Mouse (Mus musculus): Measurements from ENCODE around the gene Slc39a11. TPM values are rescaled to one million over a fixed set of nuclear protein-coding genes. Genes with fewer than 3 reads are reported as not detected.
A peak's percentile ranks its signal among the peaks of the same experiment; 100 is the strongest.

The Slc39a11 gene
- polyA plus RNA-seq, 1 experiment from 2014 or later: 23.5 TPM

DNA sequence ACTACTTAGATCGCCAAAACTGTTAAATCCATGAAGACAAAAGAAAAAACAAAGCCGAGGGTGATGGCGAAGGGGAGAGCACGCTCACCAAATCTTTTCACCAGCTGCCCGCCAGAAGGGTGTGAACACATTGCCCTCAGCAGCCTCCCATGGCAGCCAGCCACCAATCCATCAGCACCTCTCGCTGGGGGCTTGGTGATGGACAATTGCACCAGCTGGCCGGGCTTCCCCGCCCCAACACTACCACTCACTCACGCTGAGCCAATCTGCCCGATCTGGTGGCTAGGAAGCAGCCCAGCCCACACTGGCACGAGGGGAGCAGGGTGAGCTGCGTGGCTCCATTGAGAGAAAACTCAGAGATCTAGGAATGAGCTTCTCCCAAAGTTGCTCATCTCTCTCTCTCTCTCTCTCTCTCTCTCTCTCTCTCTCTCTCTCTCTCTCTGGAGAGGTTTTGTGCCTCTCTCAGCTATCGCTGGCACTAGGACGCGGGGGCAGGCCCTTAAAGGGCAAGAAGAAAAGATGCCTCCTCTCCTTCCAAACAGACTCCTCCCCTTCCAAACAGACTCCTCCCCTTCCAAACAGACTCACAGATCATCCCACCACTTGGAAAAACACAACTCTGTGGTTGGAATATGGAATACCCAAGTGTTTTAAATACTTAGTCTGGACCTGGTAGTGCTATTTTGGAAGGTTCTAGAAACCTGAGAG lies 110.2 kb downstream of the Slc39a11 start:
- Histone ChIP-seq H3K9ac (replicated peaks; ENCODE audit: low read depth, low read length) (no peak overlapping the region), H3K9me3 (ENCODE audit: control insufficient read depth, low read length) (no peaks in the 10 kb centered on the region), H3K4me2 (ENCODE audit: low read depth, low read length) (no peak overlapping the region), H3K4me1 (ENCODE audit: control insufficient read depth, insufficient read depth, low read length) (no peaks in the 10 kb centered on the region), H3K36me3 (ENCODE audit: control insufficient read depth, insufficient read depth, low read length) (no peaks in the 10 kb centered on the region), H3K27me3 (ENCODE audit: control insufficient read depth, insufficient read depth, low read length) (no peaks in the 10 kb centered on the region), H3K27ac (ENCODE audit: low read depth, low read length) (peak overlapping the region; percentile 35), H3K4me3 (ENCODE audit: low read depth, low read length) (no peak overlapping the region)
- 19% methylated on average over 14 of the region's 15 CpGs for whole genome bisulfite sequencing
- peak; percentile 88 for ATAC-seq (ENCODE audit: low read depth)

DNA sequence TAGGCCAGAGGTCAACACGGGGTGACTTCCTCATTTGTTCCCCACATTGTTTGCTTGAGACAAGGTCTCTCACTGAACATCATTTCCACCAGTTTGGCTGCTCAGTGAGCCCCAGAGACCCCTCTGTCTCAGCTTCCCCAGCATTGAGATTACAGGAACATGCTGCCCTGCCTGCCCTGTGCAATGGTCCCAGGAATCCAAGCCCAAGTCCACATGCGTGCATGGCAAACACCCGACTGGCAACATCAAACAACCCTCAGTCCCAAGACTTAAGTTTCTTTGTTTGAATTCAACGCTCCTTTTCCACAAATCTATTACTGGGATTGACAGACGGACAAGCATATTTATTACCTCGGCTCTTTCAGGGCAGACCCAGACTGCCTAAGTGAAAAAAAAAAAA lies 110.8 kb downstream of the Slc39a11 start:
- H3K9ac ChIP-seq (replicated peaks; ENCODE audit: low read depth, low read length): no peak overlapping the region
- no peaks in the 10 kb centered on the region for H3K4me1 ChIP-seq (ENCODE audit: control insufficient read depth, insufficient read depth, low read length)
- no peak overlapping the region for H3K4me2 ChIP-seq (ENCODE audit: low read depth, low read length)
- peak overlapping the region; percentile 35 for H3K27ac ChIP-seq (ENCODE audit: low read depth, low read length)
- H3K9me3 ChIP-seq (ENCODE audit: control insufficient read depth, low read length): no peaks in the 10 kb centered on the region
- no peaks in the 10 kb centered on the region for H3K36me3 ChIP-seq (ENCODE audit: control insufficient read depth, insufficient read depth, low read length)
- ATAC-seq (ENCODE audit: low read depth): peak; percentile 50
- H3K27me3 ChIP-seq (ENCODE audit: control insufficient read depth, insufficient read depth, low read length): no peaks in the 10 kb centered on the region
- whole genome bisulfite sequencing: 37% methylated on average over 6 of the region's 6 CpGs
- H3K4me3 ChIP-seq (ENCODE audit: low read depth, low read length): no peak overlapping the region

DNA sequence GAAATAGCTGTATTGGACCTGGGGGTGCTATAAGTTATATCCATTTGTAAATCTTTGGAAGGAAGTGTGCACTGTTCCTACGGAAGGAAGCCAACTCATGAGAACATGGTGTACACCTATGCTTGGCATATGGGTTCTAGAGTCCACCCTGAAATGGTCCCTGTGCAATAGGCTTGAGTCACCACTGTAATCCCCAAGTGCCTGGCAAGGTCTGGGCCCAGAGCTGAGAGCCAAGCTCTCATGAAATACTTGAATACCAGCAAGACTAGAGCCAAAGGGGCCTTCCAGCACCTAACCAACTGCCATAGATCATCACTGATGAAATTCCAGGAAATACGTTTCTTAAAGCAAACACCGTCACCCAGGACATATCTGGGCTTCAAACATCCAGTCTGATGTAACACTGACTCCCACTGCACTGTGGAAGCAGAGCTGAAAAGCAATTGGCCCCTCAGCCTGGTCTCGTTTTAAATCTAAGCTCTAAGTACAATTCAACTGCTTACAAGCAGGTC lies 111.4 kb downstream of the Slc39a11 start:
- Histone ChIP-seq H3K36me3 (ENCODE audit: control insufficient read depth, insufficient read depth, low read length) (no peaks in the 10 kb centered on the region), H3K9ac (replicated peaks; ENCODE audit: low read depth, low read length) (no peak overlapping the region), H3K4me2 (ENCODE audit: low read depth, low read length) (no peak overlapping the region), H3K27ac (ENCODE audit: low read depth, low read length) (no peak overlapping the region), H3K9me3 (ENCODE audit: control insufficient read depth, low read length) (no peaks in the 10 kb centered on the region), H3K27me3 (ENCODE audit: control insufficient read depth, insufficient read depth, low read length) (no peaks in the 10 kb centered on the region), H3K4me1 (ENCODE audit: control insufficient read depth, insufficient read depth, low read length) (no peaks in the 10 kb centered on the region), H3K4me3 (ENCODE audit: low read depth, low read length) (no peak overlapping the region)
- WGBS: 90% methylated on average over 4 of the region's 4 CpGs
- no peak for ATAC-seq (ENCODE audit: low read depth)

DNA sequence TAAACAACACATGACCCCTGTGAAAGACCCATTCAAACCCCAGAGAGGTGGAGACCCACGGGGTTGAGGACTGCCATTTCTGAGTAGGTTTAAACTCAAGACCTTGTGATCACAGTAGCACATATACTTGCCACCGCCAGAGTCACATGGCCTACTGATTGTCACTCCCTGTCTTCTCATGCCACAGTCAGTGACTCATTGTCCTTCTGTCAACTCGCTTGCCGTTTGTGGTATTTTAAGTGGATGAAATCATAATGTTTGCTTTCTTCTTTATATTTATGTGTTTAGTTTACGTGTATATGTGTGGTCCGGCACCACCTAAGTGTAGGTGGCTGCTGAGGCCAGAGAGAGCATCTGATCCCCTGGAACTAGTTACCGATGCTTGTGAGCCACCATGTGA lies 112.2 kb downstream of the Slc39a11 start:
- H3K36me3 ChIP-seq (ENCODE audit: control insufficient read depth, insufficient read depth, low read length): no peaks in the 10 kb centered on the region
- ATAC-seq (ENCODE audit: low read depth): no peak
- no peaks in the 10 kb centered on the region for H3K27me3 ChIP-seq (ENCODE audit: control insufficient read depth, insufficient read depth, low read length)
- no peak overlapping the region for H3K27ac ChIP-seq (ENCODE audit: low read depth, low read length)
- H3K9ac ChIP-seq (replicated peaks; ENCODE audit: low read depth, low read length): no peak overlapping the region
- no peaks in the 10 kb centered on the region for H3K4me1 ChIP-seq (ENCODE audit: control insufficient read depth, insufficient read depth, low read length)
- no peaks in the 10 kb centered on the region for H3K9me3 ChIP-seq (ENCODE audit: control insufficient read depth, low read length)
- 95% methylated on average over 7 of the region's 7 CpGs for WGBS
- H3K4me3 ChIP-seq (ENCODE audit: low read depth, low read length): no peak overlapping the region
- H3K4me2 ChIP-seq (ENCODE audit: low read depth, low read length): no peak overlapping the region

DNA sequence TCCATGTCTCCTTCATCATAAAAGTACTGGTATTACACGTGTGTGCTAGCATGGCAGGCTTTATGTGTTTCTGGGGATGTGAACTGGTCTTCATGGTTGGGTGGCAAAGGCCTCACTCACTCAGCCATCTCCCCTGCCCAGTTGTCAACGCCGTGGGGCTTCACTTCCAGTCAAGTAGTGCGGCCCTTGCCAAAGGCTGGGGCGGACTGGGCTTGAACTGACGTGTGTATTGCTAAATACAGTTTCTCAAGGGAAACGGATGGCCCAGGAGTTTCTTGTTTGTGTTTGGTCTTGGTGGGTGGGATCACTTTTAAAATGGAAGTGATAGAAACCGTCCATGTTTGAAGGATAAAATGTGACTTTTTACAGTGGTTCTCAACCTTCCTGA lies 112.7 kb downstream of the Slc39a11 start:
- H3K27ac ChIP-seq (ENCODE audit: low read depth, low read length): no peak overlapping the region
- no peaks in the 10 kb centered on the region for H3K27me3 ChIP-seq (ENCODE audit: control insufficient read depth, insufficient read depth, low read length)
- no peaks in the 10 kb centered on the region for H3K9me3 ChIP-seq (ENCODE audit: control insufficient read depth, low read length)
- no peak for ATAC-seq (ENCODE audit: low read depth)
- no peak overlapping the region for H3K4me3 ChIP-seq (ENCODE audit: low read depth, low read length)
- WGBS: 91% methylated on average over 8 of the region's 8 CpGs
- no peak overlapping the region for H3K9ac ChIP-seq (replicated peaks; ENCODE audit: low read depth, low read length)
- no peaks in the 10 kb centered on the region for H3K36me3 ChIP-seq (ENCODE audit: control insufficient read depth, insufficient read depth, low read length)
- no peaks in the 10 kb centered on the region for H3K4me1 ChIP-seq (ENCODE audit: control insufficient read depth, insufficient read depth, low read length)
- H3K4me2 ChIP-seq (ENCODE audit: low read depth, low read length): no peak overlapping the region

DNA sequence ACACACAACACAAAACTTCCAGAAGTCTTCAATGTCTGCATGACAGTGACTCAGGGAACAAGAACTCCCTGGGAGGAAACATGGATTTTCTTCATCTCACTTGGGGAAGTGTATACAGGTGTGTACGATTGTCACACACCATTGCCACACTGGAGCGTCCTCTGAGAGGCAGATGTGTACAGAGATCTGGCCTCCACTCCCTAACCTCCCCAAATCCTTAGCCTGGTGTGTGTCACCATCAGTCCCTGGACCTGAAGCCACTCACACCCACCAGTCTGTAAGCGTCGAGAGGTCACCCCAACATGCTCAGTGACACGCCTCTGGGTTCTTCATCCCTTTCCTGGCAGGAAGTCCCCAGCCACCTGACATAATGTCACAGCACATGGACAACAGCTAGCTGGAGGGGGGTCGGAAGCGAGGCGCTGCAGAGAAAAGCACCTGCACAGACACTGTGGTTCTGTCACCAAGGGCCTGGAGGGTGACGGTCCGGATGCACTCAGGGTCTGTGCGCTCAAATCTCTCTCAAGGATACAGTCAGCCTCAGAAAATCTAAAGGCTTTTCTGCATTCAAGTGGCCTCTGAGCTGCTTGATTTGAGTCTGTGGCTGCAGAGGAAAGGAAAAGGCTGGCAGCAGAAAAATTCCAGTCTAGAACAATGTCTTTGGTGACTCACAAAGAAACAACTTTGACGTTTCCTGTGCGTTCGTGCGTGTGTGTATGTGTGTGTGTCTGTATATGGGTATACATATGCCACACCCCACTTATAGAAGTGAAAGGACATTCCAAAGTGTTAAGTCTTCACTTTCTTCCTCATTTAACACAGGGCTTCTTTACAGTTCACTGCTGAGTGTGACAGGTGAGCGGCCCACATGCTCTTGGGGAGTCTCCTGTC lies 113.3 kb downstream of the Slc39a11 start:
- Histone ChIP-seq H3K9ac (replicated peaks; ENCODE audit: low read depth, low read length) (no peak overlapping the region), H3K9me3 (ENCODE audit: control insufficient read depth, low read length) (no peaks in the 10 kb centered on the region), H3K36me3 (ENCODE audit: control insufficient read depth, insufficient read depth, low read length) (no peaks in the 10 kb centered on the region), H3K27me3 (ENCODE audit: control insufficient read depth, insufficient read depth, low read length) (no peaks in the 10 kb centered on the region), H3K4me3 (ENCODE audit: low read depth, low read length) (no peak overlapping the region), H3K4me2 (ENCODE audit: low read depth, low read length) (no peak overlapping the region), H3K27ac (ENCODE audit: low read depth, low read length) (no peak overlapping the region), H3K4me1 (ENCODE audit: control insufficient read depth, insufficient read depth, low read length) (no peaks in the 10 kb centered on the region)
- no peak for ATAC-seq (ENCODE audit: low read depth)
- WGBS: 91% methylated on average over 16 of the region's 16 CpGs

DNA sequence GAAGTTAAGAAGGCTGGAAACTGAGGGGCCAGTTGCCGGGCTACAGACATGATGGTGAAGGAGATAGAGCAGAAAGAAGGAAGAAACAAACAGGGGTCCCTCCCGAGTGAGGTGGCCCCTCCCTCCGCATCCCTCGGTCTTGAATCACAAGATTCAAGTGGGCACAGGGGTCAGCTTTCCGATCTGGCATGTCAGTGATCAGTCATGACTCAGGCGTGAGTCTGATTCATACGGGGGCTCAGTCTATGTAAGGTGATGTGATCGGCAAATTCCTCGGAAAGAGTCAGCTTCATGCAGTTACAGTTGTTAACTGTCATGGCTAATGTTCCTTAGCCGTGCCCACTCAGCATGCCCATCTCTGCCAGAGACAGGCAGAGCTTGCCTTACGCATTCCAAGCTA lies 115.5 kb downstream of the Slc39a11 start:
- Histone ChIP-seq H3K9ac (replicated peaks; ENCODE audit: low read depth, low read length) (no peak overlapping the region), H3K4me1 (ENCODE audit: control insufficient read depth, insufficient read depth, low read length) (no peaks in the 10 kb centered on the region), H3K9me3 (ENCODE audit: control insufficient read depth, low read length) (no peaks in the 10 kb centered on the region), H3K36me3 (ENCODE audit: control insufficient read depth, insufficient read depth, low read length) (no peaks in the 10 kb centered on the region), H3K27ac (ENCODE audit: low read depth, low read length) (no peak overlapping the region), H3K4me2 (ENCODE audit: low read depth, low read length) (no peak overlapping the region), H3K4me3 (ENCODE audit: low read depth, low read length) (no peak overlapping the region), H3K27me3 (ENCODE audit: control insufficient read depth, insufficient read depth, low read length) (no peaks in the 10 kb centered on the region)
- whole genome bisulfite sequencing: 73% methylated on average over 11 of the region's 11 CpGs
- 0 out of 2 replicates have a peak, but pooled peaks have one; percentile 34 for ATAC-seq (ENCODE audit: low read depth)

DNA sequence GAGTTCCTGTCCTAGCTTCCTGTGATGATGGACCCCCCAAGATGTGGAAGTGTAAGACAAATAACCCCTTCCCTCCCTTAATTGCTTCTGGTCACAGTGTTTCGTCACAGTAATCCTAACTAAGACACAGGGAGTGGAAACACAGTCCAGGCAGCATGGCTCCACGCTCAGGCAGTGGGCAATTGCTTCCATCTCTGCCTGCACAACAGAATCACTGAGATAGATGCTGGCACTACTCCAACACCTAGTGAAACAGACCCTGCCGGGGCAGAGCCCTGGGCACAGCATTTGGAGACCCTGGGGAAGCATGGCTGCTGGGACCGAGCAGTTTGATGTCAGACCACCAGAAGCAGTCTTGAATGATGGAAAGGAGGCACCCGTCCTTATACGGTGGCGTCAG lies 115.9 kb downstream of the Slc39a11 start:
- Histone ChIP-seq H3K27ac (ENCODE audit: low read depth, low read length) (no peak overlapping the region), H3K4me3 (ENCODE audit: low read depth, low read length) (no peak overlapping the region), H3K27me3 (ENCODE audit: control insufficient read depth, insufficient read depth, low read length) (no peaks in the 10 kb centered on the region), H3K9me3 (ENCODE audit: control insufficient read depth, low read length) (no peaks in the 10 kb centered on the region), H3K4me1 (ENCODE audit: control insufficient read depth, insufficient read depth, low read length) (no peaks in the 10 kb centered on the region), H3K36me3 (ENCODE audit: control insufficient read depth, insufficient read depth, low read length) (no peaks in the 10 kb centered on the region), H3K9ac (replicated peaks; ENCODE audit: low read depth, low read length) (no peak overlapping the region), H3K4me2 (ENCODE audit: low read depth, low read length) (no peak overlapping the region)
- ATAC-seq (ENCODE audit: low read depth): peak; percentile 41; the same call in 1 of the 2 replicates
- WGBS: 29% methylated on average over 7 of the region's 7 CpGs

DNA sequence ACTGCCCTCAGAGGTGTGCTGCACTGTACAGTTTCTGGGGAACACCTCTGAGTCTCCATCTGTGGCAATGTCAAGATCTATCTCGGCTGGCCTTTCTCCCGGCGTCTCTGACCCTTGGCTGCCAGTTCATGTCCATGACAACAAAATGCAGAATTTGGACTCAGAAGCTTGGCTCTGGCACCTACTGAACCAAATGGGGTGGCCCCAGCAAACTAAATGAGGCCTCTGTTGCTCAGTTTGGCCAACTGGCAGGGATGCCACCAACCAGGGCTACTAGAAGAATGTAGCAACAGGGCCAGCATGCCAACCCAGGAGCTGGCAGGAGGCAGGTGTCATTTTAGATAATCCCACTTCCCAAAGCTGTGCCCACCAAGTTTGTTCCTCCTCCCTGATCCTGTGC lies 121.5 kb downstream of the Slc39a11 start:
- Histone ChIP-seq H3K9ac (replicated peaks; ENCODE audit: low read depth, low read length) (no peak overlapping the region), H3K27ac (ENCODE audit: low read depth, low read length) (no peak overlapping the region), H3K4me2 (ENCODE audit: low read depth, low read length) (no peak overlapping the region), H3K36me3 (ENCODE audit: control insufficient read depth, insufficient read depth, low read length) (no peaks in the 10 kb centered on the region), H3K27me3 (ENCODE audit: control insufficient read depth, insufficient read depth, low read length) (no peaks in the 10 kb centered on the region), H3K4me3 (ENCODE audit: low read depth, low read length) (no peak overlapping the region), H3K9me3 (ENCODE audit: control insufficient read depth, low read length) (no peaks in the 10 kb centered on the region), H3K4me1 (ENCODE audit: control insufficient read depth, insufficient read depth, low read length) (no peaks in the 10 kb centered on the region)
- WGBS: 95% methylated on average over 3 of the region's 3 CpGs
- no peak for ATAC-seq (ENCODE audit: low read depth)

Data from neural tube, embryonic 14.5 days (tissue).